24 mouse cellular contexts compared by ENCODE assay signal in the genomic region with DNA sequence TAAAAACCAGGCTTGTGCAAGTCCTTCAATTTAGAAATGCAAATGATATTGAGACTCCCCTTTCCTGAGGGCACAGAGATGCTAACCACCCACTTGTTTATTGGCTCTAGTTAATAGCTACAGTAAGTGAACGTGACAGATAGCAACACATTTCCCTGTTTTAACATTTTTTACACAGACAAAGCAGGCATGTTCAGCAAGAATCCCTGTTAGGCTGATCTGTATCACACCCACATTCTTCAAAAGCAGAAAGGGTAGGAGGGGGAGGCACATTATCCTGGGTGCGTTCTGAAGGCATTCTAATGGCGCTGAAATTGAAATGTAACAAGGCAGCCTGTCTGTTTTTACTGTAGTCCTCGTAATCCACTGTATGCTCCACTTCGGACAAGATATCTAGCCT.
"Had no signal": no experiment of that assay in that cellular context is flagged by ENCODE, and none has a peak within 500 bp of the region (broad histone marks: within the 10 kb centered on the region; RNA-seq: fewer than 3 reads in every experiment).

No protein-coding gene starts in this region.

- H3K27ac ChIP-seq: intestine, embryonic 15.5 days; kidney, embryonic 15.5 days; limb, embryonic 10.5 days; limb, embryonic 13.5 days; liver, embryonic 12.5 days; liver, embryonic 15.5 days; lung, embryonic 15.5 days; stomach, postnatal 0 days had no signal

- ATAC-seq: intestine, embryonic 15.5 days; liver, embryonic 12.5 days had no signal

- H3K4me1 ChIP-seq: intestine, embryonic 15.5 days; kidney, embryonic 15.5 days; limb, embryonic 10.5 days; limb, embryonic 13.5 days; liver, embryonic 12.5 days; liver, embryonic 15.5 days; lung, embryonic 15.5 days; megakaryocyte, embryonic 14.5 days had no signal

- DNase-seq: kidney, adult 11 months; kidney, adult 8-10 months; kidney, postnatal 10 days; kidney, postnatal 36 days; layer of hippocampus, postnatal 36 days; liver; lung, adult 18-20 months; lung, postnatal 10 days; lung, postnatal 36 days; retina, postnatal 1 day; thymus, adult 2 months; thymus, postnatal 14 days; thymus, postnatal 4 days had no signal

- H3K36me3 ChIP-seq: intestine, embryonic 15.5 days; kidney, embryonic 15.5 days; limb, embryonic 10.5 days; limb, embryonic 13.5 days; liver, embryonic 12.5 days; liver, embryonic 15.5 days; lung, embryonic 15.5 days had no signal

- H3K9me3 ChIP-seq: intestine, embryonic 15.5 days; kidney, embryonic 15.5 days; limb, embryonic 10.5 days; limb, embryonic 13.5 days; liver, embryonic 12.5 days; liver, embryonic 15.5 days; lung, embryonic 15.5 days had no signal

- H3K9ac ChIP-seq: intestine, embryonic 15.5 days; kidney, embryonic 15.5 days; limb, embryonic 13.5 days; liver, embryonic 12.5 days; liver, embryonic 15.5 days; lung, embryonic 15.5 days had no signal

- H3K27me3 ChIP-seq: intestine, embryonic 15.5 days; kidney, embryonic 15.5 days; limb, embryonic 13.5 days; liver, embryonic 12.5 days; liver, embryonic 15.5 days; lung, embryonic 15.5 days; megakaryocyte, embryonic 14.5 days had no signal

- H3K4me2 ChIP-seq: intestine, embryonic 15.5 days; kidney, embryonic 15.5 days; limb, embryonic 13.5 days; liver, embryonic 12.5 days; liver, embryonic 15.5 days; lung, embryonic 15.5 days; midbrain, embryonic 11.5 days had no signal

- H3K4me3 ChIP-seq: intestine, embryonic 15.5 days; kidney, embryonic 15.5 days; limb, embryonic 10.5 days; limb, embryonic 13.5 days; liver, embryonic 12.5 days; liver, embryonic 15.5 days; lung, embryonic 15.5 days; megakaryocyte, embryonic 14.5 days; myocyte had no signal
